Mouse (Mus musculus) CH12.LX (cell line): ENCODE results near the gene Il18r1. TPM values are rescaled to one million over a fixed set of nuclear protein-coding genes. Genes with fewer than 3 reads are reported as not detected.

Experiments used
- DNase-seq: peaks from one replicate; pipeline ENCODE4 v3.0.0-alpha.2; 2013; ENCODE audit errors: extremely low read depth
- H3K27ac ChIP-seq: 2 replicates; pipeline ENCODE4 v1.5.1; 2012; ENCODE audit warnings: low read depth, mild to moderate bottlenecking, control low read depth, moderate library complexity; ENCODE audit not compliant: insufficient read depth
- H3K27me3 ChIP-seq: replicated peaks from 2 replicates; pipeline ENCODE3; 2012; ENCODE audit warnings: inconsistent platforms
- H3K36me3 ChIP-seq, 2 experiments: replicated peaks in 1 of 2; 2 replicates each; pipeline versions ENCODE3 to v1.6.1; 2012; ENCODE audit warnings: inconsistent platforms in 1 of 2, low read length in 1 of 2, mild to moderate bottlenecking in 1 of 2, mixed read lengths in 1 of 2, moderate library complexity in 1 of 2; ENCODE audit not compliant: control insufficient read depth in 1 of 2, insufficient read depth in 1 of 2
- H3K4me1 ChIP-seq, 2 experiments: 2 replicates each; pipeline ENCODE4 v1.6.1; 2012; ENCODE audit warnings: inconsistent platforms in 1 of 2, moderate library complexity in 1 of 2; ENCODE audit not compliant: insufficient read depth in 2 of 2, control insufficient read depth in 1 of 2
- H3K4me2 ChIP-seq: 2 replicates; pipeline ENCODE4 v1.6.1; 2012; ENCODE audit warnings: low read depth, mild to moderate bottlenecking, control low read depth; ENCODE audit not compliant: poor library complexity, insufficient read depth, severe bottlenecking
- H3K4me3 ChIP-seq, 3 experiments: fragments of 150-350 bp in 1 of 3; sonication (generic) in 1 of 3; replicated peaks in 1 of 3; 2 replicates each; pipeline versions ENCODE3 to v1.5.1; 2011 to 2012; ENCODE audit warnings: low read depth in 2 of 3, low read length in 2 of 3, mild to moderate bottlenecking in 2 of 3, moderate library complexity in 2 of 3, control low read depth in 1 of 3, improper control_type of control experiment in 1 of 3, inconsistent platforms in 1 of 3, mixed read lengths in 1 of 3; ENCODE audit not compliant: poor library complexity in 1 of 3
- H3K79me2 ChIP-seq: replicated peaks from 2 replicates; pipeline ENCODE4 v1.6.1; 2012; ENCODE audit warnings: mild to moderate bottlenecking, moderate library complexity; ENCODE audit not compliant: control insufficient read depth, poor library complexity, insufficient read depth, severe bottlenecking; ENCODE audit errors: extremely low read depth
- H3K9ac ChIP-seq: 2 replicates; pipeline ENCODE4 v1.6.1; 2012; ENCODE audit warnings: low read depth, mild to moderate bottlenecking, control low read depth, moderate library complexity; ENCODE audit not compliant: insufficient read depth
- H3K9me3 ChIP-seq: replicated peaks from 2 replicates; pipeline ENCODE3; 2012; ENCODE audit warnings: low read length, inconsistent platforms, mixed read lengths
- CHD2 ChIP-seq: IDR thresholded peaks from 2 replicates; pipeline ENCODE4 v1.6.1; 2011; ENCODE audit warnings: low read length, improper control_type of control experiment
- CTCF ChIP-seq, 2 experiments: IDR thresholded peaks in 1 of 2; conservative IDR thresholded peaks in 1 of 2; 2 replicates each; pipeline ENCODE4 v1.5.1; 2011 to 2012; ENCODE audit warnings: low read depth in 2 of 2, low read length in 2 of 2, improper control_type of control experiment in 1 of 2, inconsistent platforms in 1 of 2, mild to moderate bottlenecking in 1 of 2, moderate library complexity in 1 of 2
- E2F4 ChIP-seq: IDR thresholded peaks from 2 replicates; pipeline ENCODE4 v1.6.1; 2011; ENCODE audit warnings: low read depth, low read length, improper control_type of control experiment; ENCODE audit not compliant: insufficient replicate concordance
- ELF1 ChIP-seq: IDR thresholded peaks from 2 replicates; pipeline ENCODE4 v1.6.1; 2014; ENCODE audit warnings: low read depth, mild to moderate bottlenecking, inconsistent platforms, low read length, improper control_type of control experiment
- EP300 ChIP-seq: IDR thresholded peaks from 2 replicates; pipeline ENCODE4 v1.6.1; 2011; ENCODE audit warnings: low read length, improper control_type of control experiment
- HCFC1 ChIP-seq: IDR thresholded peaks from 2 replicates; pipeline ENCODE4 v1.6.1; 2012; ENCODE audit warnings: low read depth, mild to moderate bottlenecking, inconsistent platforms, low read length, improper control_type of control experiment
- JUN ChIP-seq: IDR thresholded peaks from 2 replicates; pipeline ENCODE4 v1.6.1; 2011; ENCODE audit warnings: low read depth, mild to moderate bottlenecking, low read length, improper control_type of control experiment, moderate library complexity; ENCODE audit not compliant: insufficient read depth
- JUND ChIP-seq: conservative IDR thresholded peaks from 2 replicates; pipeline ENCODE4 v1.6.1; 2011; ENCODE audit warnings: low read depth, low read length, improper control_type of control experiment
- MAFK ChIP-seq: IDR thresholded peaks from 2 replicates; pipeline ENCODE4 v1.6.1; 2011; ENCODE audit warnings: low read length, improper control_type of control experiment; ENCODE audit not compliant: insufficient replicate concordance
- MAZ ChIP-seq: IDR thresholded peaks from 2 replicates; pipeline ENCODE4 v1.6.1; 2012; ENCODE audit warnings: low read depth, mild to moderate bottlenecking, inconsistent platforms, low read length, improper control_type of control experiment, moderate library complexity
- MYC ChIP-seq: IDR thresholded peaks from 2 replicates; pipeline ENCODE4 v1.6.1; 2011; ENCODE audit warnings: low read depth, mild to moderate bottlenecking, improper control_type of control experiment, low read length
- NELFE ChIP-seq: IDR thresholded peaks from 2 replicates; pipeline ENCODE4 v1.6.1; 2011; ENCODE audit warnings: low read depth, low read length, improper control_type of control experiment
- NRF1 ChIP-seq: IDR thresholded peaks from 2 replicates; pipeline ENCODE4 v1.6.1; 2014; ENCODE audit warnings: low read depth, mild to moderate bottlenecking, inconsistent platforms, low read length, improper control_type of control experiment, moderate library complexity
- PAX5 ChIP-seq: IDR thresholded peaks from 2 replicates; pipeline ENCODE4 v1.6.1; 2012; ENCODE audit warnings: low read length, inconsistent platforms, mixed read lengths
- POLR2AphosphoS2 ChIP-seq: IDR thresholded peaks from 2 replicates; pipeline ENCODE4 v1.6.1; 2011; ENCODE audit warnings: low read depth, low read length, improper control_type of control experiment
- RAD21 ChIP-seq: IDR thresholded peaks from 2 replicates; pipeline ENCODE4 v1.6.1; 2011; ENCODE audit warnings: low read depth, mild to moderate bottlenecking, low read length, improper control_type of control experiment, moderate library complexity
- RCOR1 ChIP-seq: conservative IDR thresholded peaks from 2 replicates; pipeline ENCODE4 v1.6.1; 2012; ENCODE audit warnings: low read depth, mild to moderate bottlenecking, inconsistent platforms, low read length, improper control_type of control experiment
- SIN3A ChIP-seq: IDR thresholded peaks from 2 replicates; pipeline ENCODE4 v1.6.1; 2012; ENCODE audit warnings: low read length, improper control_type of control experiment, inconsistent platforms
- TBP ChIP-seq: conservative IDR thresholded peaks from 2 replicates; pipeline ENCODE4 v1.6.1; 2011; ENCODE audit warnings: low read depth, low read length, improper control_type of control experiment
- TCF12 ChIP-seq: IDR thresholded peaks from 2 replicates; pipeline ENCODE4 v1.6.1; 2014; ENCODE audit warnings: low read depth, mild to moderate bottlenecking, inconsistent platforms, low read length, improper control_type of control experiment
- UBTF ChIP-seq: IDR thresholded peaks from 2 replicates; pipeline ENCODE4 v1.6.1; 2012; ENCODE audit warnings: low read depth, mild to moderate bottlenecking, inconsistent platforms, low read length, improper control_type of control experiment, moderate library complexity
- USF1 ChIP-seq: IDR thresholded peaks from 2 replicates; pipeline ENCODE4 v1.6.1; 2014; ENCODE audit warnings: low read depth, mild to moderate bottlenecking, inconsistent platforms, low read length, improper control_type of control experiment
- ZC3H11A ChIP-seq: IDR thresholded peaks from 2 replicates; pipeline ENCODE4 v1.6.1; 2012; ENCODE audit warnings: low read depth, mild to moderate bottlenecking, inconsistent platforms, low read length, improper control_type of control experiment
- ZKSCAN1 ChIP-seq: IDR thresholded peaks from 2 replicates; pipeline ENCODE4 v1.6.1; 2012; ENCODE audit warnings: low read depth, inconsistent platforms, low read length, improper control_type of control experiment, borderline replicate concordance
- ZMIZ1 ChIP-seq: IDR thresholded peaks from 2 replicates; pipeline ENCODE4 v1.6.1; 2012; ENCODE audit warnings: low read depth, mild to moderate bottlenecking, inconsistent platforms, low read length, improper control_type of control experiment
- ZNF384 ChIP-seq: IDR thresholded peaks from 2 replicates; pipeline ENCODE4 v1.6.1; 2012; ENCODE audit warnings: low read depth, low read length, improper control_type of control experiment, inconsistent platforms
- dilution Hi-C: fragments of 300-500 bp; cut with MboI; formaldehyde crosslinking; loops from 2 replicates; pipeline ENCODE4 v1.14.3; 2020; ENCODE audit warnings: low sequenced_read_pairs; ENCODE audit not compliant: extremely low pct_unique_long_range_greater_than_20kb, extremely low pct_ligation_motif_present
- in situ Hi-C: fragments of 300-500 bp; cut with MboI; formaldehyde crosslinking; loops from 3 replicates; pipeline ENCODE4 v1.14.3; 2019; ENCODE audit warnings: low sequenced_read_pairs, low pct_ligation_motif_present, low pct_unique_long_range_greater_than_20kb, mixed read lengths
- polyA plus RNA-seq: library from polyadenylated mRNA; unstranded; fragments of >175 nt; gene quantifications from 2 replicates; pipeline ENCODE4 v1.2.1, GENCODE M21; 2012; ENCODE audit warnings: low read depth; ENCODE audit not compliant: insufficient read length
- total RNA-seq, 2 experiments: library from RNA; depleted of rRNA; stranded (reverse); fragments of 300-350 nt in 1 of 2; fragments of >200 nt in 1 of 2; gene quantifications; 2 replicates each; pipeline ENCODE4 v1.2.3; 2012 to 2014

Gene Il18r1
- total and polyA plus RNA-seq, 3 experiments, result 0.13 TPM; not detected in 2

- Histone ChIP-seq H3K9me3 (no peaks in the 10 kb centered on the region), H3K4me1 (peaks cover 3 to 16% of the 10 kb centered on the region in 2 experiments; a peak in 1 of 4 replicates), H3K79me2 (no peaks in the 10 kb centered on the region), H3K36me3 (no peaks in the 10 kb centered on the region), H3K27me3 (no peaks in the 10 kb centered on the region), H3K27ac (no peak overlapping the region), H3K4me2 (no peak overlapping the region), H3K9ac (no peak overlapping the region), H3K4me3 (no peak overlapping the region)
- in situ Hi-C loops, result no loop called here
- TF ChIP-seq CTCF (conservative IDR thresholded peaks at IDR 0.05 in 1 of 2, IDR thresholded peaks at IDR 0.05 in 1 of 2; ENCODE audit: low read depth in 2 of 2, low read length in 2 of 2) (no peak), HCFC1 (no peak), ZNF384 (no peak), ELF1 (no peak), MYC (no peak), USF1 (no peak), PAX5 (no peak), MAFK (no peak), SIN3A (no peak), E2F4 (no peak), NELFE (no peak), RCOR1 (no peak), JUN (no peak), RAD21 (no peak), POLR2AphosphoS2 (no peak), EP300 (no peak), CHD2 (no peak)
- DNase-seq, result no peak
- dilution Hi-C loops, result no loop called here
Observed at GRCm38 (mm10) chr1:40469900-40470299, 4.5 kb downstream of the Il18r1 start.

DNA sequence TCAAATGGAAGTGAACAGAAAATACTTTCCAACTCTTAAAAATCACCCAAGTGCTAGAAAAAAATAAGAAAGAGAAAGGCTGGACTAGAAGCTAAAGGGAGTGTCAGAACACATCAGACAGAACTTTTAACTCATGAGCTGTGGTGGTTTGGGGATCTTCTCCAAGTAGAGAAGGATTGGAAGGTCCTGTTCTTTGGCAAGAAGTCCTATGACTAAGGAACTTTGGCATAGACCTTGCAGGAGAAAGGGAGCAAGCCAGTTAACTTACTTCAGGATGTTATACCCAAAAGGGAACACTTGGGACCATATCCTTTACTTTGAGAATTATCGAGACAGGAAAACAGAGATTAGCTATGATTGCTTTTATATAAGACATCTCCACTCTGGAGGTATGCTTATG is 7.0 kb downstream of the Il18r1 start:
- Histone ChIP-seq H3K4me2 (no peak overlapping the region), H3K27ac (no peak overlapping the region), H3K9ac (no peak overlapping the region), H3K79me2 (no peaks in the 10 kb centered on the region), H3K27me3 (no peaks in the 10 kb centered on the region), H3K36me3 (no peaks in the 10 kb centered on the region), H3K4me1 (peaks cover 0 to 31% of the 10 kb centered on the region in 2 experiments; a peak in 2 of 4 replicates), H3K9me3 (no peaks in the 10 kb centered on the region), H3K4me3 (no peak overlapping the region)
- DNase-seq, result no peak
- in situ Hi-C loops (no loop called here), dilution Hi-C loops (no loop called here)
- no peak for TF ChIP-seq CTCF (conservative IDR thresholded peaks at IDR 0.05 in 1 of 2, IDR thresholded peaks at IDR 0.05 in 1 of 2; ENCODE audit: low read depth in 2 of 2, low read length in 2 of 2)
- TF ChIP-seq USF1, result no peak
- no peak for TF ChIP-seq ZNF384
- no peak for TF ChIP-seq UBTF
- TF ChIP-seq MAZ, result no peak
- TF ChIP-seq E2F4, result no peak
- no peak for TF ChIP-seq TCF12
- TF ChIP-seq SIN3A, result no peak
- no peak for TF ChIP-seq ZKSCAN1
- no peak for TF ChIP-seq MAFK
- TF ChIP-seq TBP, result no peak
- no peak for TF ChIP-seq JUND
- TF ChIP-seq NRF1, result no peak
- no peak for TF ChIP-seq ZMIZ1
- TF ChIP-seq ZC3H11A, result no peak
- no peak for TF ChIP-seq POLR2AphosphoS2
- TF ChIP-seq, all 38 proteins: peak for 0
